Mouse (Mus musculus) stomach, embryonic 16.5 days (tissue): Measurements from ENCODE around the gene Hbq1b. TPM values are rescaled to one million over a fixed set of nuclear protein-coding genes. Genes with fewer than 3 reads are reported as not detected.
"Not testable (repeated sequence)": the region's sequence is repeated elsewhere in the genome, so short reads cannot be mapped to it uniquely, and the experiment has no call there.

Source experiments
- ATAC-seq: fragments of 200-750 bp; cut with Nextera tagmentation; 2 replicates; pipeline ENCODE4 v1.8.0; 2017; ENCODE audit warnings: moderate number of reproducible peaks, moderate TSS enrichment; ENCODE audit not compliant: insufficient read depth, low FRiP score
- H3K27ac ChIP-seq: fragments of 300-500 bp; sonication (generic); 2 replicates; pipeline ENCODE4 v1.5.1; 2014; ENCODE audit warnings: low read length
- H3K27me3 ChIP-seq: fragments of 300-500 bp; sonication (generic); 2 replicates; pipeline ENCODE4 v1.6.1; 2014; ENCODE audit warnings: low read length, control low read depth, mixed read lengths; ENCODE audit not compliant: control insufficient read depth, insufficient read depth
- H3K36me3 ChIP-seq: fragments of 300-500 bp; sonication (generic); 2 replicates; pipeline ENCODE4 v1.6.1; 2014; ENCODE audit warnings: low read length; ENCODE audit not compliant: control insufficient read depth, insufficient read depth
- H3K4me1 ChIP-seq: fragments of 300-500 bp; sonication (generic); 2 replicates; pipeline ENCODE4 v1.6.1; 2014; ENCODE audit warnings: low read length, control low read depth, mixed read lengths; ENCODE audit not compliant: control insufficient read depth, insufficient read depth
- H3K4me2 ChIP-seq: fragments of 300-500 bp; sonication (generic); 2 replicates; pipeline ENCODE4 v1.6.1; 2014; ENCODE audit warnings: low read depth, low read length, mixed read lengths
- H3K4me3 ChIP-seq: fragments of 300-500 bp; sonication (generic); replicated peaks from 2 replicates; pipeline ENCODE4 v1.5.1; 2014; ENCODE audit warnings: mild to moderate bottlenecking, low read length
- H3K9ac ChIP-seq: fragments of 300-500 bp; sonication (generic); 2 replicates; pipeline ENCODE4 v1.6.1; 2014; ENCODE audit warnings: low read length
- H3K9me3 ChIP-seq: fragments of 300-500 bp; sonication (generic); replicated peaks from 2 replicates; pipeline ENCODE4 v1.6.1; 2016; ENCODE audit warnings: low read length, control low read depth; ENCODE audit not compliant: control insufficient read depth
- WGBS: fragments of 180-500 bp; shearing (Covaris S2); extraction: QIAGEN DNeasy Blood & Tissue Kit; methylation state at CpG from one replicate; pipeline ENCODE4 v1.1.7; 2014; 5-methylcytosine and 5-hydroxymethylcytosine counted together
- polyA plus RNA-seq: library from polyadenylated mRNA; unstranded; fragments of >200 nt; fragmentation: Nextera tagmentation; extraction: Ambion mirVana; gene quantifications from 2 replicates; pipeline ENCODE4 v1.2.1, GENCODE M21; 2015

Hbq1b gene
- polyA plus RNA-seq, 1 experiment from 2014 or later = 5.5 TPM

DNA sequence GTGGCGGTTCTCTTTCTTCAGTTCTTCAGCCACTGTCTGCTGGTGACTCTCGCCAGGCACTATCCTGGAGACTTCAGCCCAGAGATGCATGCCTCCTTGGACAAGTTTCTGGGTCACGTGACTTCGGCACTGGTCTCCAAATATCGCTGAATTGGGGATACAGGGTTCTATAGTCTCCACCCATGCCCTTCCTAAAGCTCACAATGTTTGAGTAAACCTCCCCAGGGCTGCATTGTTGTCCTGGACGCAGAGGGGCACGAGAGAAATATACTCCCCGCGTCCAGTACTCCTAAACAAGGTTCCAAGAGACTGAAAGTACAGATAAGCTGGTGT is 694 bp downstream of the Hbq1b start:
- H3K9ac ChIP-seq = no peak overlapping the region
- no peak for ATAC-seq
- WGBS = 63% methylated on average over 9 of the region's 9 CpGs
- no peak overlapping the region for H3K4me2 ChIP-seq
- H3K4me3 ChIP-seq = no peak overlapping the region
- 0 out of 2 replicates have a peak, but pooled peaks cover 4% of the 10 kb centered on the region for H3K27me3 ChIP-seq
- no peaks in the 10 kb centered on the region for H3K36me3 ChIP-seq
- H3K9me3 ChIP-seq = no peaks in the 10 kb centered on the region
- no peaks in the 10 kb centered on the region for H3K4me1 ChIP-seq
- no peak overlapping the region for H3K27ac ChIP-seq

DNA sequence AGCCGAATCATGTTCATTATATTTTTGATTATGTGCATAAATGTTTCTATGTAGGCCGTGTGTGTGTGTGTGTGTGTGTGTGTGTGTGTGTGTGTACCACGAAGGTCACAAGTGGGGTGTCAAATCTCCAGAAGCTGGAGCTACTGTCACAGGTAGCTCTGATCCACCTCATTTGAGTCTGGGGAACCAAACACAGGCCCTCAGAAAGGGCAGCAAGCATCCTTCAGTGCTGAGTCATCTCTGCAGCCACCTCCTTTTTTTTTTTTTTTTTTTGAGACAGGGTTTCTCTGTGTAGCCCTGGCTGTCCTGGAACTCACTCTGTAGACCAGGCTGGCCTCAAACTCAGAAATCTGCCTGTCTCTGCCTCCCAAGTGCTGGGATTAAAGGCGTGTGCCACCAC is 6.1 kb downstream of the Hbq1b start:
- H3K4me3 ChIP-seq, ATAC-seq, H3K9me3 ChIP-seq, H3K27me3 ChIP-seq, H3K36me3 ChIP-seq, H3K4me1 ChIP-seq, H3K27ac ChIP-seq, H3K9ac ChIP-seq, H3K4me2 ChIP-seq: not testable (repeated sequence)
- 82% methylated on average over 4 of the region's 4 CpGs for WGBS

DNA sequence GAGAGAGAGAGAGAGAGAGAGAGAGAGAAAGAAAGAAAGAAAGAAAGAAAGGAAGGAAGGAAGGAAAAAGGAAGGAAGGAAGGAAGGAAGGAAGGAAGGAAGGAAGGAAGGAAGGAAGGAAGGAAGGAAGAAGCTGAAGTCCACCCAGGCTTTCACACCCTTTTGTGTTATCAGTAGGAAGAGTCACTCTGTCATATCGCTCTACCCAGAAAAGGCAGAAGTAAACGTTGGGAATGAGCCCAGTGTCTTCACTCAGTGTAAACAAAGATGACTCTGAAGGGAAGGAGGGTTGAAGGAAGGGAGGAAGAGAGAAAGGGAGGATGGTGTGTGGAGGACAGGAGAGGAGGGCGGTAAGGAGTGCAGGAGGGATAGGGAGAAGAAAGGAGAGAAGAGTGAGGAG is 6.7 kb downstream of the Hbq1b start:
- H3K27ac ChIP-seq, H3K9ac ChIP-seq, H3K9me3 ChIP-seq, ATAC-seq, H3K36me3 ChIP-seq, H3K4me2 ChIP-seq, H3K27me3 ChIP-seq, H3K4me1 ChIP-seq, H3K4me3 ChIP-seq: not testable (repeated sequence)
- 40% methylated on average over 3 of the region's 3 CpGs for WGBS

DNA sequence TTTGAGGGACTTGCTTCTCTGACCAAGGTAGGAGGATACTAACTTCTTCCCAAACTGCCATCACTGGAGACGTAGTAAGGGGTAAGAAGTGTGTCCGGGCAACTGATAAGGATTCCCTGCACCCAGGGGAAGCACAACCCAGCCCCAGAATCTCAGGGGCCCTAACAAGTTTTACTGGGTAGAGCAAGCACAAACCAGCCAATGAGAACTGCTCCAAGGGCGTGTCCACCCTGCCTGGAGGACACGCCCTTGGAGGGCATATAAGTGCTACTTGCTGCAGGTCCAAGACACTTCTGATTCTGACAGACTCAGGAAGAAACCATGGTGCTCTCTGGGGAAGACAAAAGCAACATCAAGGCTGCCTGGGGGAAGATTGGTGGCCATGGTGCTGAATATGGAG is 9.4 kb downstream of the Hbq1b start, which contains the start of gene Hba-a2:
TSS of gene Hba-a2 (plus strand) at position 287 of the 400 bp plus-strand sequence.
- not testable (repeated sequence) for H3K4me3 ChIP-seq, H3K36me3 ChIP-seq, H3K9ac ChIP-seq, H3K27ac ChIP-seq, H3K4me2 ChIP-seq, H3K9me3 ChIP-seq, H3K27me3 ChIP-seq, H3K4me1 ChIP-seq
- peak; percentile 67 for ATAC-seq
- WGBS = no CpG with 5 or more reads among the region's 4 CpGs

DNA sequence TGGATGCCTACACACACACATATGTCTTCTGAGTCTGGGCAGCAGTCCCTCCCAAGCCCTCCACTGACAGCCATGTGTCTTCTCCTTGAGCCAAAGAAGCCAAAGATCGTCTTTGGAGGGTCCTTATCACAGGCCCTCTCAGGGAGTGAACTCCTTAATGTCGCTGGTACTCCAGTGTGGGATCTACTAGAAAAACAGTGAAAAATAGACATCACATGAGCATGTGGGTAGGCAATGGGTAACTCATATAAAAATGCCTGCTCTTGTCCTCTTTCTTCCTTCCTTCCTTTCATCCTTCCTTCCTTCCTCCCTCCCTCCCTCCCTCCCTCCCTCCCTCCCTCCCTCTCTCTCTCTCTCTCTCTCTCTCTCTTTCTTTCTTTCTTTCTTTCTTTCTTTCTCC is 10.7 kb downstream of the Hbq1b start:
- not testable (repeated sequence) for H3K4me2 ChIP-seq, H3K36me3 ChIP-seq, H3K4me3 ChIP-seq, ATAC-seq, H3K9me3 ChIP-seq, H3K4me1 ChIP-seq, H3K9ac ChIP-seq, H3K27ac ChIP-seq, H3K27me3 ChIP-seq
- WGBS = 27% methylated on average over 2 of the region's 2 CpGs

DNA sequence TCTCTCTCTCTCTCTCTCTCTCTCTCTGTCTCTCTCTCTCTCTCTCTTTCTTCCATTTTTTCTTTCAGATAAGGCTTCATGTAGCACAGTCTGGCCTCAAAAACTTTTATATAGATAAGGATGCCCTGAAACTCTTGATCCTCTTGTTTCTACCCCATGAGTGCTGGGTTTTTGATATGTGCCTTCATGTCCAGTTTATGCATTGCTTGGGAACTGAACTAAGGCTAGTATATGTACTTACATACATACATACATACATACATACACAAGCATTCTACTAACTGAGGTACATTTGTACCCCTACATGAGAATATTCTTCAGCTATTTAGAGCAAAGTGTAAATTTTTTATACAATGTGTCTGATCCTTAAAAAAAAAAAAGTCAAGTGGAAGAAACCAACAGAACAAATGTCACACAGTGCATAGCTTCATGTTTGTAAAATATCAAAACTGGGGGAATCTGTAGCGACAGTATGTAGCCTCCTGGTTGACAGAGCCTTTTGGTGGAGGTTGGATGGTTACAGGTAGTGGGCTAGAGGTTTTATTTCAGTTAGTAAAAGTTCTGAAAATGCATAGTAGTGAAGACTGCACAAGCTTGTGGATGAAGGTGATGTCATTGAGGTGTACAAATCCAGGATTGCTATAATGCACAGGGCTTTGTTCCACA is 11.2 kb downstream of the Hbq1b start:
- no peak overlapping the region for H3K9ac ChIP-seq
- 88% methylated on average over 1 of the region's 1 CpGs for WGBS
- ATAC-seq = no peak

DNA sequence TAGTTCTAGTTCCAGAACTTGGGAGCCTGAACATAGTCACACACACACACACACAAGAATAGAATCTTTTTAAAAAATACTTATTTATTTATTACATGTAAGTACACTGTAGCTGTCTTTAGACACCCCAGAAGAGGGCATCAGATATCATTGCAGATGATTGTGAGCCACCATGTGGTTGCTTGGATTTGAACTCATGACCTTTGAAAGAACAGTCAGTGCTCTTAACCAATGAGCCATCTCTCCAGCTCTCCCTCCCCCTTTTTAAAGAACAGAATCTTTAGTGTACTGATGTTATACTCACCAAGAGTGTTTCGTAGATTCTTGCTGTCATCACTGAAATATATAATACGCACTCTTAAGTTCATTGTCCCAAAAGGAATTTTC is 11.8 kb downstream of the Hbq1b start:
- Histone ChIP-seq H3K4me1 (no peaks in the 10 kb centered on the region), H3K4me3 (no peak overlapping the region), H3K9me3 (no peaks in the 10 kb centered on the region), H3K27ac (no peak overlapping the region), H3K27me3 (0 out of 2 replicates have a peak, but pooled peaks cover 4% of the 10 kb centered on the region), H3K9ac (no peak overlapping the region), H3K36me3 (no peaks in the 10 kb centered on the region), H3K4me2 (no peak overlapping the region)
- no peak for ATAC-seq
- WGBS = 92% methylated on average over 2 of the region's 2 CpGs

More for the DNA sequence above, 11.2 kb downstream of the Hbq1b start:
- Histone ChIP-seq H3K36me3 (no peaks in the 10 kb centered on the region), H3K4me3 (no peak overlapping the region), H3K27ac (no peak overlapping the region), H3K4me1 (no peaks in the 10 kb centered on the region), H3K9me3 (no peaks in the 10 kb centered on the region), H3K27me3 (0 out of 2 replicates have a peak, but pooled peaks cover 4% of the 10 kb centered on the region), H3K4me2 (no peak overlapping the region)

DNA sequence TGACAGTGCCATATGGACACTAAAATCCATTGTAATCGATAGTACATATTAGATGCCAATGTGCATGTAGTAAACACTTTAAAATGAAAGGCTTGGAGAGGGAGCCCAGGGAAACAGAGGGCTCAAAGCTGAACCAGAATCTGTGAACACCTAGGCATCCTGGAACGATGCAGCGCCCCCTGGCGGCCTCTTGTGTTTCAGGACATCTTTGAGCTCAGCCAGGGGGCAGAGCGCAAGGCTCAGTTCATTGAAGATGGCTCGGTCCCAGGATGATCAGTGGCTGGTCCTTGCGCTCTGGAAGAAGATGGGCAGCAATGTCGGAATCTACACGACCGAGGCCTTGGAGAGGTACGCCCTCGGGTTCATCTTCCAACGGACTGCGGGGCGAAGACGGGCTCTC is 13.1 kb downstream of the Hbq1b start, which contains the start of gene Hbq1a:
TSS of gene Hbq1a (plus strand) at position 205 of the 400 bp plus-strand sequence.
- peak; percentile 49; the same call in 1 of the 2 replicates for ATAC-seq
- WGBS = 4% methylated on average over 16 of the region's 16 CpGs
- peak within 1 kb of the TSS; percentile 49 for H3K4me2 ChIP-seq

DNA sequence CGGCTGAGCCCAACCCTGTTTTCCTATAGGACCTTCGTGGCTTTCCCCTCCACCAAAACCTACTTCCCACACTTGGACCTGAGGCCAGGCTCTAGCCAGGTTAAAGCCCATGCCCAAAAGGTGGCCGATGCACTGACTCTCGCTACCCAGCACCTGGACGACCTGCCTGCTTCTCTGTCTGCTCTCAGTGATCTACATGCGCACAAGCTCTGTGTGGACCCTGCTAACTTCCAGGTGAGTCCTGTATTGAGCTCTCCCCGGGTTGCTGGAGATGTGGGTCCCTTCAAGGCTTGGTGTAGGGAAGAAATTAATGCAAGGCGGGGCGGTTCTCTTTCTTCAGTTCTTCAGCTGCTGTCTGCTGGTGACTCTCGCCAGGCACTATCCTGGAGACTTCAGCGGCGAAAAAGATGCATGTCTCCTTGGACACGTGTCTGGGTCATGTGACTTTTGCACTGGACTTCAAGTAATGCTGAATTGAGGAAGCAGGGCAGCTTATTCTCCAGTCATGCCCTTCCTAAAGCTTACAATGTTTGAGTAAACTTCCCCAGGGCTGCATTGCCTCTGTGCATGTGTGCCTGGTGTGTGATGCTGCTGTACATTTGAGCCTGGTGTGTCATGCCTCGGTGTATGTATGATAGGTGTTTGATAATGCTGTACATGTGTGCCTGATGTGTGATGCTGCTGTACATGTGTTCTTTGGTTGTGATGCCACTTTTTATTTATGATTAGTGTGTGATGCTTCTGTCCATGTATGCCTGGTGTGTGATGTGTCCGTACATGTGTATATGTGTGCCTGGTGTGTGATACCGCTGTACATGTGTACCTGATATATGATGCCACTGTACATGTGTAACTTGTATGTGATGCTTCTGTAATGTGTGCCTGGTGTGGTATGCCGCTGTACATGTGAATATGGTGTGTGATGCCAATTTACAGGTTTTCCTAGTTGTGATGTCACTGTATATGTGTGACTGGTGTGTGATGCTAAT is 13.8 kb downstream of the Hbq1b start:
- 53% methylated on average over 14 of the region's 17 CpGs for WGBS
- H3K4me2 ChIP-seq = peak overlapping the region; percentile 49
- 0 out of 2 replicates have a peak, but pooled peaks cover 4% of the 10 kb centered on the region for H3K27me3 ChIP-seq
- H3K9me3 ChIP-seq = no peaks in the 10 kb centered on the region
- H3K4me1 ChIP-seq = no peaks in the 10 kb centered on the region
- no peak overlapping the region for H3K27ac ChIP-seq
- ATAC-seq = no peak
- no peak overlapping the region for H3K4me3 ChIP-seq
- no peak overlapping the region for H3K9ac ChIP-seq
- no peaks in the 10 kb centered on the region for H3K36me3 ChIP-seq

More for the DNA sequence above, 13.1 kb downstream of the Hbq1b start, which contains the start of gene Hbq1a:
- not testable (repeated sequence) for H3K27me3 ChIP-seq, H3K9ac ChIP-seq, H3K27ac ChIP-seq, H3K36me3 ChIP-seq, H3K9me3 ChIP-seq, H3K4me1 ChIP-seq
- peak within 1 kb of the TSS; percentile 13; the same call in 1 of the 2 replicates for H3K4me3 ChIP-seq
